ENCODE assay signal across 8 mouse cellular contexts in the genomic region with DNA sequence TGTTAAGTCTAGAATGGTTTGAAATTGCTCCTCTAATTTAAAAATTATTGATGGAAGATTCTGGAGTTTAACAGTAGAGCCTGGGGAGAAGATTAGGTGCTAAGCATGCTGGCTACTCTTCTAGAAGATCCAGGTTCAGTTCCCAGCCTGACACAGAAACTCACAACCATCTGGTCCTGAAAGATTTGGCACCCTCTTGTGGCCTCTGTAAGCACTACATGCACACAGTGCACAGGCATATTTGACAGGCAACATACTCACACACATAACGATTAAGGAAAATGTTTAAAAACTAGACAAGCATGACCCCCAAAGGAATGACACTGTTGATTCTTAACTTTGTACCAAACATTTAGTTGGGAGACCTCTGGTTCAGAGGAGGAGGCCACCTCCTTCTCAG. TPM values are rescaled to one million over a fixed set of nuclear protein-coding genes. Genes with fewer than 3 reads are reported as not detected.
DNase-seq lines count a peak whose midpoint lies in the region; ATAC-seq and TF ChIP-seq lines count a peak whose summit lies in the region.

No protein-coding gene starts in this region.

- ATAC-seq in hindbrain, embryonic 11.5 days (ENCODE audit: low FRiP score), result no peak
- no peak for ATAC-seq in hindbrain, embryonic 16.5 days
- peak; percentile 45; the same call in 1 of the 2 replicates for ATAC-seq in G1E (ENCODE audit: extremely low read depth, insufficient number of reproducible peaks, low FRiP score, poor library complexity, severe bottlenecking)
- ATAC-seq in neural tube, embryonic 11.5 days (ENCODE audit: insufficient read depth, low FRiP score, low TSS enrichment), result no peak

- no peaks in the 10 kb centered on the region for H3K27me3 ChIP-seq in hindbrain, embryonic 11.5 days (ENCODE audit: control insufficient read depth, insufficient read depth, low read length)
- no peaks in the 10 kb centered on the region for H3K27me3 ChIP-seq in hindbrain, embryonic 16.5 days (replicated peaks; ENCODE audit: control insufficient read depth, insufficient read depth, low read length)
- no peaks in the 10 kb centered on the region for H3K27me3 ChIP-seq in G1E (ENCODE audit: insufficient read depth, low read length)
- H3K27me3 ChIP-seq in neural tube, embryonic 11.5 days (ENCODE audit: control insufficient read depth, insufficient read depth, low read length), result no peaks in the 10 kb centered on the region

- H3K27ac ChIP-seq in hindbrain, embryonic 11.5 days (ENCODE audit: low read depth, low read length), result no peak overlapping the region
- no peak overlapping the region for H3K27ac ChIP-seq in hindbrain, embryonic 16.5 days (ENCODE audit: low read depth, low read length)
- H3K27ac ChIP-seq in cortical plate, adult 2 months (ENCODE audit: insufficient read depth, low read length), result no peak overlapping the region
- no peak overlapping the region for H3K27ac ChIP-seq in neural tube, embryonic 11.5 days (ENCODE audit: low read depth, low read length)

- H3K9me3 ChIP-seq in hindbrain, embryonic 11.5 days (ENCODE audit: control insufficient read depth, low read length), result no peaks in the 10 kb centered on the region
- no peaks in the 10 kb centered on the region for H3K9me3 ChIP-seq in hindbrain, embryonic 16.5 days (ENCODE audit: control insufficient read depth, low read length)
- H3K9me3 ChIP-seq in G1E (replicated peaks), result no peaks in the 10 kb centered on the region
- H3K9me3 ChIP-seq in neural tube, embryonic 11.5 days (ENCODE audit: control insufficient read depth, low read length), result no peaks in the 10 kb centered on the region

- no peaks in the 10 kb centered on the region for H3K36me3 ChIP-seq in hindbrain, embryonic 11.5 days (ENCODE audit: control insufficient read depth, insufficient read depth, low read length)
- peaks cover 11% of the 10 kb centered on the region for H3K36me3 ChIP-seq in hindbrain, embryonic 16.5 days (ENCODE audit: control insufficient read depth, insufficient read depth, low read length)
- H3K36me3 ChIP-seq in G1E (replicated peaks), result peaks cover 44% of the 10 kb centered on the region
- H3K36me3 ChIP-seq in neural tube, embryonic 11.5 days (ENCODE audit: control insufficient read depth, insufficient read depth, low read length), result no peaks in the 10 kb centered on the region; the same call in 1 of the 2 replicates

- peak; percentile 58 for DNase-seq in hindbrain, embryonic 11.5 days (ENCODE audit: low spot score)
- DNase-seq in A20 (ENCODE audit: low read depth, low spot score) (peak; percentile 67), G1E (ENCODE audit: low spot score) (peak; percentile 11)
- peak; percentile 39 for DNase-seq in large intestine, adult 2 months (ENCODE audit: low read depth, low spot score)
- peak; percentile 46 for DNase-seq in neural tube, embryonic 11.5 days (ENCODE audit: low spot score)
- no peak for DNase-seq in urinary bladder, adult 2 months (ENCODE audit: low spot score)

- no peak for TF ChIP-seq POLR2A in cortical plate, adult 2 months (IDR thresholded peaks at IDR 0.05; ENCODE audit: extremely low read depth, insufficient read depth, low read length)

- H3K4me1 ChIP-seq in hindbrain, embryonic 11.5 days (replicated peaks; ENCODE audit: control insufficient read depth, insufficient read depth, low read length), result no peaks in the 10 kb centered on the region
- no peaks in the 10 kb centered on the region for H3K4me1 ChIP-seq in hindbrain, embryonic 16.5 days (ENCODE audit: control insufficient read depth, insufficient read depth, low read depth, low read length)
- no peaks in the 10 kb centered on the region for H3K4me1 ChIP-seq in G1E (ENCODE audit: insufficient read depth, low read depth, low read length)
- H3K4me1 ChIP-seq in cortical plate, adult 2 months (ENCODE audit: control insufficient read depth, insufficient read depth, low read length), result no peaks in the 10 kb centered on the region
- no peaks in the 10 kb centered on the region for H3K4me1 ChIP-seq in neural tube, embryonic 11.5 days (ENCODE audit: control insufficient read depth, insufficient read depth, low read length)

- no peak overlapping the region for H3K9ac ChIP-seq in hindbrain, embryonic 11.5 days (ENCODE audit: low read depth, low read length)
- H3K9ac ChIP-seq in hindbrain, embryonic 16.5 days (ENCODE audit: low read depth, low read length), result no peak overlapping the region
- no peak overlapping the region for H3K9ac ChIP-seq in neural tube, embryonic 11.5 days (ENCODE audit: low read length)

- H3K4me2 ChIP-seq in hindbrain, embryonic 11.5 days (replicated peaks; ENCODE audit: low read depth, low read length), result no peak overlapping the region
- no peak overlapping the region for H3K4me2 ChIP-seq in hindbrain, embryonic 16.5 days (ENCODE audit: low read length)
- H3K4me2 ChIP-seq in neural tube, embryonic 11.5 days (ENCODE audit: low read depth), result no peak overlapping the region

- peak; percentile 66 for TF ChIP-seq CTCF in G1E (IDR thresholded peaks at IDR 0.05; ENCODE audit: low read depth, low read length)
- TF ChIP-seq CTCF in cortical plate, adult 2 months (IDR thresholded peaks at IDR 0.05; ENCODE audit: extremely low read depth, insufficient read depth, low read length), result peak; percentile 56

- WGBS in hindbrain, embryonic 11.5 days, result 84% methylated on average over 1 of the region's 1 CpGs
- 72% methylated on average over 1 of the region's 1 CpGs for WGBS in hindbrain, embryonic 16.5 days
- WGBS in large intestine, adult 2 months, result 82% methylated on average over 1 of the region's 1 CpGs
- WGBS in neural tube, embryonic 11.5 days, result 90% methylated on average over 1 of the region's 1 CpGs

- no peak overlapping the region for H3K4me3 ChIP-seq in hindbrain, embryonic 11.5 days (ENCODE audit: low read depth, low read length)
- H3K4me3 ChIP-seq in hindbrain, embryonic 16.5 days (ENCODE audit: low read length), result no peak overlapping the region
- no peak overlapping the region for H3K4me3 ChIP-seq in G1E (ENCODE audit: low read depth, low read length)
- H3K4me3 ChIP-seq in cortical plate, adult 2 months (ENCODE audit: insufficient read depth, low read length), result no peak overlapping the region
- H3K4me3 ChIP-seq in neural tube, embryonic 11.5 days (ENCODE audit: low read depth, low read length), result no peak overlapping the region

RNA-seq across cellular contexts. Expression of a gene that starts 27.5 kb away (rescaled TPM):
- polyA plus RNA-seq in hindbrain, embryonic 11.5 days (2014; fragmentation: Nextera tagmentation; extraction: Ambion mirVana), result 11.7 TPM in 2 replicates
- polyA plus RNA-seq in hindbrain, embryonic 16.5 days (2015; fragmentation: Nextera tagmentation; extraction: Ambion mirVana), result 8.5 and 11.6 TPM in 2 replicates
- total RNA-seq in G1E (2014; fragmentation: Nextera tagmentation) (14.3 and 28.3 TPM in 2 replicates), G1E (2017) (10.9 and 11.7 TPM in 2 replicates)
- 3.0 and 5.0 TPM in 2 replicates for polyA plus RNA-seq in G1E (2012)
- 17.4 and 19.5 TPM in 2 replicates for polyA plus RNA-seq in cortical plate, adult 2 months (2012; rRNA removed)
- polyA plus RNA-seq in large intestine, adult 2 months (2012; rRNA removed), result 5.1 and 10.8 TPM in 2 replicates
- polyA plus RNA-seq in neural tube, embryonic 11.5 days (2014; fragmentation: Nextera tagmentation; extraction: Ambion mirVana), result 12.6 and 14.0 TPM in 2 replicates
- polyA plus RNA-seq in urinary bladder, adult 2 months (2012; rRNA removed), result 7.2 and 7.3 TPM in 2 replicates
